Mouse (Mus musculus) forebrain, embryonic 10.5 days (tissue): Measurements from ENCODE around the gene Olfml3. TPM values are rescaled to one million over a fixed set of nuclear protein-coding genes. Genes with fewer than 3 reads are reported as not detected.

Experiments
- DNase-seq: peaks from one replicate; pipeline ENCODE4 v3.0.0-alpha.2; 2017; ENCODE audit warnings: low spot score; ENCODE audit errors: extremely low spot score
- H3K27ac ChIP-seq: fragments of 300-500 bp; sonication (generic); 2 replicates; pipeline ENCODE4 v1.5.1; 2016; ENCODE audit warnings: mild to moderate bottlenecking
- H3K27me3 ChIP-seq: fragments of 300-500 bp; sonication (generic); 2 replicates; pipeline ENCODE4 v1.6.1; 2016; ENCODE audit warnings: mild to moderate bottlenecking; ENCODE audit not compliant: poor library complexity, severe bottlenecking
- H3K36me3 ChIP-seq: fragments of 300-500 bp; sonication (generic); replicated peaks from 2 replicates; pipeline ENCODE4 v1.6.1; 2016; ENCODE audit warnings: mild to moderate bottlenecking, moderate library complexity
- H3K4me1 ChIP-seq: fragments of 300-500 bp; sonication (generic); 2 replicates; pipeline ENCODE4 v1.6.1; 2016
- H3K4me3 ChIP-seq: fragments of 300-500 bp; sonication (generic); 2 replicates; pipeline ENCODE4 v1.5.1; 2016; ENCODE audit warnings: mild to moderate bottlenecking, moderate library complexity
- H3K9me3 ChIP-seq: fragments of 300-500 bp; sonication (generic); 2 replicates; pipeline ENCODE4 v1.6.1; 2016; ENCODE audit warnings: mild to moderate bottlenecking, moderate library complexity
- WGBS: fragments of 180-500 bp; shearing (Covaris S2); methylation state at CpG from one replicate; pipeline ENCODE4 v1.1.7; 2016; 5-methylcytosine and 5-hydroxymethylcytosine counted together
- polyA plus RNA-seq: library from polyadenylated mRNA; unstranded; fragments of >200 nt; fragmentation: Nextera tagmentation; extraction: Ambion mirVana; gene quantifications from 2 replicates; pipeline ENCODE4 v1.2.1, GENCODE M21; 2016

Olfml3 gene
- polyA plus RNA-seq, 1 experiment from 2014 or later: 5.6 TPM

DNA sequence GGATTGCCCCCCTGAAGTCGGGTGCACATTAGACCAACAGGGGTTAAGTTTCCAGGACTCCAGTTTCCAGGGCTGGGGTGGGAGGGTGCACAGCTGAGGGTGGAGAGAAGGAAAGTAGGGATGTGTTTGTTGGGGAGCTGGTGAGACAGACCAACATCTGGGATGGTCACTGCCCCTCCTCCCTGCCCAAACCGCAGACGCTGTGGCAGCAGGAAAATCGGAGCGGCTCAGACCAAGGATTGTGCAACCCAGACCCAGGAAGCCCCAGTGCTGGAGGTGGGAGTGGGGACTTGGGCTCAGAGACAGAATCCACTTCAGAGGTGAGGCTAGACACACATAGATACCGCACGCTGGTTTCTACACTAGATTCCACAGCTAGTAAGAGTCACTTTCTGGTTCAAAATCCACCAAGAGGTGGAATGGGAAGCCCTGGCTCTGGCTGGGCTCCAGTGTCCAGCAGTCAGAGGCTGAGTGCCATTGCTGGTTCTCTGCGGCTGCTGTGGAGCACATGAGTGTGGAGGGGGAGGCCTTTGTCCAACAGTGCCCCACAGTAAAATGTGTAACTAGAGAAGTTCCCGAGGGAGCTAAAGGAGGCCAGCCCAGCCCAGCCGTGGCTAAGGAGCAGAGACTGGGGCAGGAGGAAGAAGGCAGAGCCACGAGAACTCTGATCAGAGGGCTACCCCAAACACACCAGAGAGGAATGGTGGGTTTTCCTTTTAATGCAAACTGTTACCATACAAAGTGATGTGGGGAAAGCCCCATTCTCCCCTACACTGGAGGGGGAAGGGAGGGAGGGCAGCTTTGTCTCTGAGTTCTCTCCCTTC is 2.9 kb downstream of the Olfml3 start:
- H3K4me3 ChIP-seq: peak overlapping the region; percentile 42
- H3K27me3 ChIP-seq: peaks cover 45% of the 10 kb centered on the region
- 8% methylated on average over 11 of the region's 11 CpGs for WGBS
- peaks cover 71% of the 10 kb centered on the region for H3K4me1 ChIP-seq
- peak overlapping the region; percentile 89 for H3K27ac ChIP-seq
- H3K9me3 ChIP-seq: no peaks in the 10 kb centered on the region
- peak; percentile 44 for DNase-seq
- peaks cover 8% of the 10 kb centered on the region for H3K36me3 ChIP-seq

DNA sequence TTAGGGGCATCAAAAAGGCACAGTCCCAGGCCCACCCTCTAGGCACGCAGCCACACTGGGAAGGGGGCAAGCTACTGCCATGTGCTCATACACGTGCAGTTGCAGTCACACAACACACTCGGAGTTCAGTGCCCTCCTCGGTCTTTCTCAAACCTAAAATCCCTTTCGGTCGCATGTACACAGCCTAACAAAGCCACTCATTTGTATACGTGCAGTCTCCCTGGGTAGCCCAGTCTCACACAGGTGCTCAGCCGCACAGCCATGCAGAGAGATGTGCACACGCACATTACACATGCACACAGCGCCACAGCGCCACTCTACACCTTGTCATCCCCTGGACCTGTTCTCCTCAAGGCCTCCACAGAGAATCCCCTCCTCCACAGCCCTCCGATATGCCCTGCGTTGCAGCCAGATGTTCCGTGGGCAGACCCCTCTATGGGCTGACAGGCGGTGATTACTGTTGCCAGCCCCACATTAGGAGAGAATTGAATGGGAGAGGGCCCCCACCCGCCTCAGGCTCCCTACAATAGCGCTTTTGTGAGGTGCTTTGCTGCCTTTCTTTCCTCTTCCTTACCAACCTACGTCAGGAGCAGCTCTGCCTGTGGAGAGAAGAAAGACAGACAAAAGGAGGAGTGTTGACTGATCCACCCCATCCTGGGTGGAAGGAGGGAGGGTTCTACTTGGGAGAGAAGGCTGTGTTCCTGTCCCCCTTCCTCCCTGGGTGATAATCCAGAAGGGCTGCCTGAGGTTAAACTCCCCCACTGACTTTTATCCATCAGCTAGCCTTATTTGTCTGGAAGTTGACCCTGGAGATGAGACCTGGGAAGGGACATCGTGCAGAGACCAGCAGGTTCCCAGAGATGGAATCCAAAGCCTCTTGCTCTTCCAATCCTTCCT is 3.8 kb downstream of the Olfml3 start:
- no peaks in the 10 kb centered on the region for H3K9me3 ChIP-seq
- H3K4me3 ChIP-seq: peak overlapping the region; percentile 42
- H3K36me3 ChIP-seq: peaks cover 8% of the 10 kb centered on the region
- 10% methylated on average over 19 of the region's 19 CpGs for WGBS
- H3K4me1 ChIP-seq: peaks cover 65% of the 10 kb centered on the region
- peaks cover 45% of the 10 kb centered on the region for H3K27me3 ChIP-seq
- peak overlapping the region; percentile 89 for H3K27ac ChIP-seq
- peak; percentile 61 for DNase-seq

DNA sequence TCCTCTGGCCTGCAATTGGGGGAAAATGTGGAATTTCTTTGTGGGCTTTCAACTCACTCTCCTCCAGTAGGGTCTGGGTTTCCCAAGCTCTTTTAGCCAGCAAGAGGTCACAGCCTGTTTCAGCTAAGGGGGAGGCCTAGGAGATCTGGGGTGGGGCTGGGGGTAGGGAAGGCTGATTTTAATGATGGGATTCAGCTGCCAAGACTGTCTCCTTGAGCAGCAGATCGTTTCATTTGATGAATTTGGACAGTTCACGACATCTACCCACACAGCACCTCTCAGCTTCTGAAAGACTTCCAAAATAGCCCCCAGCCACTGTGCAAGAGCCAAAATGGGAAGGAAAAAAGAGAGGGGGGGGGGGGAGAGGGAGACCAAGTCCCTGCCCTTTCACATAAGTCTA is 4.6 kb downstream of the Olfml3 start:
- H3K4me3 ChIP-seq: no peak overlapping the region
- H3K27ac ChIP-seq: peak overlapping the region; percentile 89
- peaks cover 57% of the 10 kb centered on the region for H3K4me1 ChIP-seq
- H3K27me3 ChIP-seq: peaks cover 45% of the 10 kb centered on the region
- WGBS: 57% methylated on average over 2 of the region's 2 CpGs
- no peak for DNase-seq
- no peaks in the 10 kb centered on the region for H3K9me3 ChIP-seq
- H3K36me3 ChIP-seq: peaks cover 8% of the 10 kb centered on the region

- Histone ChIP-seq H3K4me3 (no peak overlapping the region), H3K27ac (no peak overlapping the region), H3K36me3 (peaks cover 8% of the 10 kb centered on the region), H3K27me3 (peaks cover 45% of the 10 kb centered on the region), H3K4me1 (peaks cover 46% of the 10 kb centered on the region), H3K9me3 (no peaks in the 10 kb centered on the region)
- DNase-seq: no peak
- WGBS: 93% methylated on average over 3 of the region's 3 CpGs
Observed at GRCm38 (mm10) chr3:103732116-103732515, 5.7 kb downstream of the Olfml3 start.

GRCm38 (mm10) chr3:103729850-103730249 is 8.0 kb downstream of the Olfml3 start:
- no peak overlapping the region for H3K27ac ChIP-seq
- H3K36me3 ChIP-seq: no peaks in the 10 kb centered on the region
- DNase-seq: no peak
- H3K4me3 ChIP-seq: no peak overlapping the region
- peaks cover 33% of the 10 kb centered on the region for H3K4me1 ChIP-seq
- H3K27me3 ChIP-seq: peaks cover 28% of the 10 kb centered on the region
- H3K9me3 ChIP-seq: no peaks in the 10 kb centered on the region
- 94% methylated on average over 9 of the region's 9 CpGs for WGBS

- Histone ChIP-seq H3K36me3 (no peaks in the 10 kb centered on the region), H3K27me3 (peaks cover 15% of the 10 kb centered on the region), H3K4me1 (peaks cover 14% of the 10 kb centered on the region), H3K27ac (no peak overlapping the region), H3K9me3 (no peaks in the 10 kb centered on the region), H3K4me3 (no peak overlapping the region)
- WGBS: 73% methylated on average over 2 of the region's 2 CpGs
- DNase-seq: no peak
Observed at GRCm38 (mm10) chr3:103727813-103728326, 9.9 kb downstream of the Olfml3 start.

DNA sequence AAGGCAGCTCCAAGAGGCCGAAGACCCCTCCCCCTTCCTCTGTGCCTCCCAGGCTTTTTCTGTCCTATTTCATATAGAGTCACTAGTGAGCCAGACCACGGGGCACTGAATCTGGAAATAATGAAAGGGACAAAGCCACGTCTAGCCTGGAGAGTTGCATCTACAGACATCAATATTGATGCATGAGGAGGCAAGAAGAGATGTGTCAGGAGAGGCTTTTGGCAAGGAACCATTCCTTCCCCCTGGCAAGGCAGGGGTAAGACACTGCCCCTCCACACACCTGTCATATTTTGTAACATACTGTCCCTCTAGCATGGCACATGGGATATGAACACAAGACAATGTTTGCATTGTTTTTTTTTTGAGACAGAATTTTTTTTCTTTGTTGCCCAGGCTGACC is 11.2 kb downstream of the Olfml3 start:
- no peak overlapping the region for H3K27ac ChIP-seq
- DNase-seq: no peak
- H3K4me3 ChIP-seq: no peak overlapping the region
- peaks cover 4% of the 10 kb centered on the region; the same call in 1 of the 2 replicates for H3K27me3 ChIP-seq
- H3K9me3 ChIP-seq: no peaks in the 10 kb centered on the region
- H3K4me1 ChIP-seq: peaks cover 10% of the 10 kb centered on the region
- no peaks in the 10 kb centered on the region for H3K36me3 ChIP-seq
- WGBS: 55% methylated on average over 3 of the region's 3 CpGs

DNA sequence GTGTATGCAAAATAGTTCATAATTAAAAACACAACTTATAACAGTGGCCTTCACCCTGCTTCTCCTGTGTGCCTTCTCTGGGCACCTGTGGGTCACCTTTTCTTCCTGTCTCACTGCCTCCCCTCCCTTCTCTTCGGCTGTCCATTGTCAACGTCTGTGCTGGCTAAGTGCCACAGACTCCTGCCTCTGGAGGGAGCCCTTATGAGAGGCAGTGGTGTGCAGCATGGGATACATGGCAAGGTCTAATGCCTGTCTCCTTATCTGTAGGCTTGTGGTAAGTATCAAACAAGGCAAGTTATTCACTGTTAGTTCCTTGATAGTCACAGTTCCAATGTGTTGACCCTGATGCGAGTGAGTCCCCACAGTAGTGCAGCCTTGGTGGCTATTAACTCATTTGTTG is 13.7 kb downstream of the Olfml3 start:
- no peaks in the 10 kb centered on the region for H3K27me3 ChIP-seq
- H3K4me3 ChIP-seq: no peak overlapping the region
- peaks cover 15% of the 10 kb centered on the region for H3K4me1 ChIP-seq
- H3K36me3 ChIP-seq: no peaks in the 10 kb centered on the region
- H3K27ac ChIP-seq: no peak overlapping the region
- H3K9me3 ChIP-seq: no peaks in the 10 kb centered on the region
- 57% methylated on average over 3 of the region's 3 CpGs for WGBS
- DNase-seq: no peak

DNA sequence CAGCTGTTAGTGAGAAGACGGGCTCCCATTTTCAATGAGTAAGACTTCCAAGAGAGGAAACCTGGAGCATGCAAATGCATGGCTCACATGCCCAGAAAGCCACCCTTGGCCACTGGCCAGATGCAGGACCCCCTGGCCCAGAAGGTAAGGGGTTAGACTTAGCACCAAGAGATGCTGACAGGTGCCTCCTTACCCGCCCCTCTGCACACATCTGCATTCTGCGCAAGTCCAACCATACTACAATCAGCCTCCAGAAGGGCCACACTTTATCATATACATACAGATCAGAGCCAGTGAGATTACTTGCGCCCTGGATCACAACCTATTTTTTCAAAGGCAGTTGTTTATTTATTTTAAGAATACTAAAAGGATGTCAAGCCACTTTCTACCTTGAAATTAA is 19.1 kb downstream of the Olfml3 start:
- Histone ChIP-seq H3K4me3 (no peak overlapping the region), H3K27me3 (peaks cover 31% of the 10 kb centered on the region), H3K27ac (no peak overlapping the region), H3K9me3 (no peaks in the 10 kb centered on the region), H3K36me3 (no peaks in the 10 kb centered on the region), H3K4me1 (peaks cover 24% of the 10 kb centered on the region)
- WGBS: 92% methylated on average over 4 of the region's 4 CpGs
- DNase-seq: no peak

- Histone ChIP-seq H3K4me1 (peaks cover 24% of the 10 kb centered on the region), H3K27me3 (peaks cover 36% of the 10 kb centered on the region), H3K27ac (no peak overlapping the region), H3K9me3 (no peaks in the 10 kb centered on the region), H3K4me3 (no peak overlapping the region), H3K36me3 (no peaks in the 10 kb centered on the region)
- no peak for DNase-seq
- 59% methylated on average over 15 of the region's 15 CpGs for WGBS
Observed at GRCm38 (mm10) chr3:103716774-103717760, 20.7 kb downstream of the Olfml3 start.

DNA sequence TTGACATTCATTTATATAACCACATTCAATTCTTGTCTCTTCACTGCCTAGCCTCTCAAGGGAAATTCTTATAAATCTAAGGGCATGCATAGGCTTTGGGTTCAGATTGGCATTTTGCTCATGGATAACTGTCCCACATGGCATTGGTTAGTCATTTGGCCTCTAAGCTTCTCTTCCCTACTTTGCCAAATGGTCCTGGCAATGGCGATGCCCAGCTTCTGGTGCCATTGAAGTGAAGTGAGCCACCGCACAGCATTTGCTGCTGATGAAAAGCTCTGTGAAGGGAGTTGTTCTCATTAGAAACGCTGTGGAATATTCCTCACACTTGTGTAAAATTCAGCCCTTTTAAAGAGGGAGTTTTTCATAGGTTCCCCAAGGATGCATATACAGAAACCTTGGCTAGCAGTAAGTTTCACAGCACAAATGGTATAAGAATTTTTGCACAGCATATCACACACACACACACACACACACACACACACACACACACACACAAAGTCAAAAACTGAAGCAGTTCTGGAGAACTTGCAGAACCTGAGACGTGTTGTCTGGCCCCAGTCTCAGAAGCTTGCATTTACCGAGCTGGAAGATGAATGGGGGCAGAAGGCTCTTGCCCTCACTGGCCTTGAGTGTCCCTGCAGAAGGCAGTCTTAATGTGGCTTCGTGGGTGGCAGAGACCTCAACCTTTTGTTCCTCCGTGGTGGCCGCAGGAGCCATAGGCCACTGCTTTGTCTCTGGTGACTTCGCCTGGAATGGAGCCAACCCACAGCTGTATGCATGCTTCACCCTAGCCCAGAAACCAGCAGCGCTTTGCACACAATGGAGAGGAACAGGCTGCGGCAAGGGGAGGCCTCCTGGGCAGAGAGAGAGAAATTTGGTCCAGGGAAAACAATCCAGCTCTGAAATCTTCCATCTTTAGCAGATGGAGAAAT is 21.8 kb downstream of the Olfml3 start:
- Histone ChIP-seq H3K27me3 (peaks cover 36% of the 10 kb centered on the region), H3K27ac (peak overlapping the region; percentile 57; the same call in 1 of the 2 replicates), H3K36me3 (no peaks in the 10 kb centered on the region), H3K4me3 (no peak overlapping the region), H3K9me3 (no peaks in the 10 kb centered on the region), H3K4me1 (peaks cover 24% of the 10 kb centered on the region)
- DNase-seq: no peak
- WGBS: 41% methylated on average over 11 of the region's 11 CpGs
